Mouse (Mus musculus): ENCODE results near the gene Dcpp3. TPM values are rescaled to one million over a fixed set of nuclear protein-coding genes. Genes with fewer than 3 reads are reported as not detected.

Dcpp3 gene
- not detected in 2 replicates for polyA plus RNA-seq (2012; ENCODE audit: low replicate concordance)

DNA sequence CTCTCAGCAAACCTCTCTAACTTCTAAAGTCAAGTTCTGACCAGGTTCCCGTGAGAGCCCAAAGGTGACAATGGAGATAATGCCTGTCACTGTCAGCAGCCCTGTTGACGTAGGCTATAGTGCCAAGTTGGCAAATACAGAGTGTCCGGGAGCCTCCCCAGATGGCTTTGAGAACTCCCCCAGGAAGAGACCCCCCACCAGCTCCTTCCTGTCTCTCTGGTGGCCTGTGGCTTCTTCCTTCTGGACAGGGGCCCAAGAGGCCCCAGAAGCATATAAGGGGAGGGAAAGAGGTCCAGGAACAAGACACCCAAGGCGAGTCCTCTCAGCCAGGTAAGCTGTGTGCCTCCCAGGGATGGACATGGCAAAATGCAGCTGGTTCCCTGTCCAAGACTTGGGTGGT is at the start of gene Dcpp3:
Gene Dcpp3 (plus strand): TSS at position 301 of the 400 bp plus-strand sequence.

DNA sequence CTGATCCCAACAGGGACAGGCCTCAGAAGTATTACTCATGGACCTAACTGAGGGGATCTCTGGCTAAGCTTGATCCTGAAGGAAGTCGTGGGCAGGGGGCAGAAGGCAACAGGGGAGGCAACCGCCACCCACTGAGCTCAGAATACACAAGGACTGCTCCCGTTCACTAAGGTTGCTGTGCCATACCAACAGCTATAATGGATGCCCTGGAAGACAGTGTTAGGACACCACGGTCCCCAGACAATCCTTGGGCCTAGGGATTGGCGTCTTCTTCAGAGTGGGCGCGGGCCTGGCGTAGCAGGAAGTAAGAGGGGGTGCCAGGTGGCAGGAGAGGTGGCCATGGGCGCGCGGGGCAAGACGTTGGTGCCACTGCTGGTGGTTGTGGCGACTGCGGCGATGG is 49.5 kb upstream of the Dcpp3 start, which contains the start of gene Prss21:
Gene Prss21 (plus strand): TSS at position 301 of the 400 bp plus-strand sequence.

DNA sequence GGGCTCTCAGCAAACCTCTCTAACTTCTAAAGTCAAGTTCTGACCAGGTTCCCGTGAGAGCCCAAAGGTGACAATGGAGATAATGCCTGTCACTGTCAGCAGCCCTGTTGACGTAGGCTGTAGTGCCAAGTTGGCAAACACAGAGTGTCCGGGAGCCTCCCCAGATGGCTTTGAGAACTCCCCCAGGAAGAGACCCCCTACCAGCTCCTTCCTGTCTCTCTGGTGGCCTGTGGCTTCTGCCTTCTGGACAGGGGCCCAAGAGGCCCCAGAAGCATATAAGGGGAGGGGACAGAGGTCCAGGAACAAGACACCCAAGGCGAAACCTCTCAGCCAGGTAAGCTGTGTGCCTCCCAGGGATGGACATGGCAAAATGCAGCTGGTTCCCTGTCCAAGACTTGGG is 36.7 kb upstream of the Dcpp3 start, which contains the start of the genes Dcpp1 and Dcpp2:
Gene Dcpp1 (plus strand): TSS at position 301 of the 400 bp plus-strand sequence.
Gene Dcpp2 (plus strand): TSS at position 305 of the 400 bp plus-strand sequence.

DNA sequence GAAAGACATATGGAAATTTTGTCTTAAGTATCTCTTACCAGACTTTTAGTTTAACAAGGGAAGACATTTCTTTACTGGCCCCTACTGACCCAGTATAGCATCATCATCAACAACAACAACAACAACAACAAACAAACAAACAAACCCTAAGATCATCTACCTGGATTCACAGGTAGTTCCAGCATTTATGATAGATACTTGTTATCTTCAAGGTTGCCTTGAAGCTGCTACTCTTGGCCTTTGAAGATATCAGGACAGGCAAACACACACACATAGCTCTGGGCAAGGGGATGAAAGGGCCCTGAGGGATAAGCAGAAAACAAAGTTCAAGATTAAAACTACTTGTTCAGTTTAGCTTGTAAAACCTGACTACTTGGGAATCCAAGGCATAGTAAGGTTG is 24.1 kb downstream of the Dcpp3 start, which contains the start of gene Sbp:
Gene Sbp (plus strand): TSS at position 301 of the 400 bp plus-strand sequence.

DNA sequence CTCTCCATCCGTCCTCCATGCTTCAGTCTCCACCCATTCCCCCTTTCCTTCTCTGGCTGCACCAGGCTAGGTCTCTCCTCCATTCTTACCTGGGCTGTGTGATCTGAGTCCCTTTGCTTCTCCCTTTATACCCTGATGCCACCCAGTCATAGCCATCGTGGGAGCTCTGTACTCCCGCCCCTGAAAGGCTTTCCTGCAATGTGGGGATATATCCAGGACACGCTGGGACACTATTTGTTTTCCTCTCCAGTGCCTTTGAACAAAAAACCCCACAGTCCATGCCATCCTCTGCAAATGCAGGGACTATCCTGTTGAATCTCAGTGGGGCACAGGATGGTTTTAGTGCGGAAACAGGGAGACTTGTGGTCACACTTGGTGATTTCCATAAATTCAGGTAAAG is 37.9 kb downstream of the Dcpp3 start, which contains the start of gene Sbpl:
Gene Sbpl (minus strand): TSS at position 101 of the 400 bp plus-strand sequence.

Other genes with a start within 250 kb of the Dcpp3 start
- gene Hcfc1r1, start 243.9 kb upstream of the Dcpp3 start, polyA plus RNA-seq (2012; ENCODE audit: low replicate concordance): 312 and 318 TPM in 2 replicates
- 35.4 and 57.0 TPM in 2 replicates for gene Thoc6, start 243.6 kb upstream of the Dcpp3 start, polyA plus RNA-seq (2012; ENCODE audit: low replicate concordance)
- 5.3 and 7.1 TPM in 2 replicates for gene Tnfrsf12a, start 240.0 kb upstream of the Dcpp3 start, polyA plus RNA-seq (2012; ENCODE audit: low replicate concordance)
- gene Cldn6, start 238.2 kb upstream of the Dcpp3 start, polyA plus RNA-seq (2012; ENCODE audit: low replicate concordance): not detected in 2 replicates
- gene Cldn9, start 233.4 kb upstream of the Dcpp3 start, polyA plus RNA-seq (2012; ENCODE audit: low replicate concordance): not detected in 2 replicates
- not detected in 2 replicates for gene 1520401A03Rik, start 194.7 kb upstream of the Dcpp3 start, polyA plus RNA-seq (2012; ENCODE audit: low replicate concordance)
- gene Pkmyt1, start 191.1 kb upstream of the Dcpp3 start, polyA plus RNA-seq (2012; ENCODE audit: low replicate concordance): 73.1 and 119 TPM in 2 replicates
- 3.4 and 7.7 TPM in 2 replicates for gene Paqr4, start 176.6 kb upstream of the Dcpp3 start, polyA plus RNA-seq (2012; ENCODE audit: low replicate concordance)
- gene Kremen2, start 171.6 kb upstream of the Dcpp3 start, polyA plus RNA-seq (2012; ENCODE audit: low replicate concordance): 0.36 and 1.4 TPM in 2 replicates
- 45.9 and 68.9 TPM in 2 replicates for gene Flywch1, start 145.9 kb upstream of the Dcpp3 start, polyA plus RNA-seq (2012; ENCODE audit: low replicate concordance)
- 2.9 and 5.6 TPM in 2 replicates for gene Flywch2, start 131.4 kb upstream of the Dcpp3 start, polyA plus RNA-seq (2012; ENCODE audit: low replicate concordance)
- gene Srrm2, start 126.9 kb upstream of the Dcpp3 start, polyA plus RNA-seq (2012; ENCODE audit: low replicate concordance): 277 and 500 TPM in 2 replicates
- 50.9 and 630 TPM in 2 replicates for gene Elob, start 88.3 kb upstream of the Dcpp3 start, polyA plus RNA-seq (2012; ENCODE audit: low replicate concordance)
- 0.54 and 1.6 TPM in 2 replicates for gene Prss33, start 81.4 kb upstream of the Dcpp3 start, polyA plus RNA-seq (2012; ENCODE audit: low replicate concordance)
- 0.10 TPM in 1 of 2 replicates, not detected in the other for gene Prss32, start 73.6 kb upstream of the Dcpp3 start, polyA plus RNA-seq (2012; ENCODE audit: low replicate concordance)
- gene Prss41, start 73.3 kb upstream of the Dcpp3 start, polyA plus RNA-seq (2012; ENCODE audit: low replicate concordance): 2.9 and 3.0 TPM in 2 replicates
- 0.15 TPM in 1 of 2 replicates, not detected in the other for gene Prss21, start 49.4 kb upstream of the Dcpp3 start, polyA plus RNA-seq (2012; ENCODE audit: low replicate concordance)
- not detected in 2 replicates for gene Dcpp1, start 36.6 kb upstream of the Dcpp3 start, polyA plus RNA-seq (2012; ENCODE audit: low replicate concordance)
- gene Dcpp2, start 36.6 kb upstream of the Dcpp3 start, polyA plus RNA-seq (2012; ENCODE audit: low replicate concordance): not detected in 2 replicates
- gene Sbp, start 24.2 kb downstream of the Dcpp3 start, polyA plus RNA-seq (2012; ENCODE audit: low replicate concordance): not detected in 2 replicates
- not detected in 2 replicates for gene Sbpl, start 37.8 kb downstream of the Dcpp3 start, polyA plus RNA-seq (2012; ENCODE audit: low replicate concordance)
- gene Prss30, start 63.1 kb downstream of the Dcpp3 start, polyA plus RNA-seq (2012; ENCODE audit: low replicate concordance): 0.91 and 1.5 TPM in 2 replicates
- gene Prss22, start 80.6 kb downstream of the Dcpp3 start, polyA plus RNA-seq (2012; ENCODE audit: low replicate concordance): 0.17 TPM in 1 of 2 replicates, not detected in the other
- gene Prss27, start 120.7 kb downstream of the Dcpp3 start, polyA plus RNA-seq (2012; ENCODE audit: low replicate concordance): not detected in 2 replicates
- gene Kctd5, start 156.0 kb downstream of the Dcpp3 start, polyA plus RNA-seq (2012; ENCODE audit: low replicate concordance): 10.8 and 27.4 TPM in 2 replicates
- gene Pdpk1, start 233.5 kb downstream of the Dcpp3 start, polyA plus RNA-seq (2012; ENCODE audit: low replicate concordance): 24.5 and 115 TPM in 2 replicates
- gene Amdhd2, start 246.3 kb downstream of the Dcpp3 start, polyA plus RNA-seq (2012; ENCODE audit: low replicate concordance): 69.6 and 100.0 TPM in 2 replicates

Data from hematopoietic multipotent progenitor cell, adult 10-12 weeks (in vitro differentiated cells).